Mouse (Mus musculus) ES-E14 (cell line): ENCODE results near the gene H2-Aa.

Experiments used
- MAFK ChIP-seq: IDR thresholded peaks from 2 replicates; pipeline ENCODE4 v1.6.1; 2014; ENCODE audit warnings: mild to moderate bottlenecking, low read depth, low read length, inconsistent platforms; ENCODE audit not compliant: insufficient read depth
- ZNF384 ChIP-seq: IDR thresholded peaks from 2 replicates; pipeline ENCODE4 v1.6.1; 2012; ENCODE audit warnings: low read depth, low read length, inconsistent platforms

- TF ChIP-seq ZNF384: no peak
- no peak for TF ChIP-seq MAFK
Measured at GRCm38 (mm10) chr17:34308161-34308560, 20.5 kb upstream of the H2-Aa start.
